Mouse (Mus musculus) ES-E14 (cell line): ENCODE results near the gene Nebl.

Experiments
- CHD2 ChIP-seq: IDR thresholded peaks from 2 replicates; pipeline ENCODE4 v1.6.1; 2014; ENCODE audit warnings: mild to moderate bottlenecking, low read depth, low read length, inconsistent platforms
- MAFK ChIP-seq: IDR thresholded peaks from 2 replicates; pipeline ENCODE4 v1.6.1; 2014; ENCODE audit warnings: mild to moderate bottlenecking, low read depth, low read length, inconsistent platforms; ENCODE audit not compliant: insufficient read depth
- ZC3H11A ChIP-seq: IDR thresholded peaks from 2 replicates; pipeline ENCODE4 v1.6.1; 2012; ENCODE audit warnings: low read depth, mild to moderate bottlenecking, inconsistent platforms, low read length, borderline replicate concordance
- ZNF384 ChIP-seq: IDR thresholded peaks from 2 replicates; pipeline ENCODE4 v1.6.1; 2012; ENCODE audit warnings: low read depth, low read length, inconsistent platforms

DNA sequence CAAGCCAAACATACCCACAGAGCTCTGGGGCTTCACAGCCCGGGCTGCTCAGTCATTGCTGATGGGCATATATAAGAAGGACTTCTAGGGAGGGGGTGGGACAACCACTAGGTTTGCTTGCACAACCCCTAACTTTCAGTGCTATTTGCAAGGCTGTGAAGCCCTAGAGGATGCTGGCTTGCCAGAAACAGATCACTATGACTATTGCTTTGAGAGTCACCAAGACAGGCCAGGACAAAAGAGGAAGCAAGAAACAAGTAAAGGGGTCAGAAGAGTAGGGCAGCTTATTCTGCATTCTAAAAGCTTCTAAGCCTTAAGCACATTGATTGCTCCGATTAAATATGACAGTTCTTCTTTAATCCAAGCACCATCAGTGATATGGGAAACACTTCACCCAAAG lies 38.3 kb downstream of the Nebl start:
- TF ChIP-seq CHD2, result no peak
- TF ChIP-seq MAFK, result no peak
- TF ChIP-seq ZNF384, result no peak
- no peak for TF ChIP-seq ZC3H11A
